Mouse (Mus musculus) c-Kit-positive CD71-negative TER-119-negative erythroid progenitor cells, embryonic 14.5 days (primary cell): ENCODE measurements around the gene B3gnt9.

Experiments used
- DNase-seq: peaks from one replicate; pipeline ENCODE4 v3.0.0-alpha.2; 2013; ENCODE audit warnings: low read depth

B3gnt9 gene

GRCm38 (mm10) chr8:105282239-105282638 is 27.3 kb upstream of the B3gnt9 start:
- no peak for DNase-seq

DNA sequence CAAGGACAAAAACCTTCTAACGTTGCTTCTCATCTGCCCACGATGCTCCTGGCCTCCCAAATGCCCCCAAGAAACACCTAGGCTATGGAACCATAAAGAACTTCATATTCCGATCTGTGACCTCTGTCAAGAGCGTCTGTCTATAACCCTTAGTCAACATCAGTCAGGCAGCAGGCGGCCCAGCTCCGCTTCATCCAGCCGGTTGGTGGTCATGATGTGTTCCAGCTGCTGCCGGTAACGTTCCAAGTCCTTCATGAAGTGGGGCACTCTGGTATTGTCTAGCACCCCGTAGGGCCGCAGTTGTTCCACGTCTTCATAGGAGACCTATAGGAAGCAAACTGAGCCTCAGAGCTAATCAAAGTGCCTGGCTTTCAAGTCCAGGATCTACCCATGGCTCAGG is 26.9 kb upstream of the B3gnt9 start:
- DNase-seq: no peak

DNA sequence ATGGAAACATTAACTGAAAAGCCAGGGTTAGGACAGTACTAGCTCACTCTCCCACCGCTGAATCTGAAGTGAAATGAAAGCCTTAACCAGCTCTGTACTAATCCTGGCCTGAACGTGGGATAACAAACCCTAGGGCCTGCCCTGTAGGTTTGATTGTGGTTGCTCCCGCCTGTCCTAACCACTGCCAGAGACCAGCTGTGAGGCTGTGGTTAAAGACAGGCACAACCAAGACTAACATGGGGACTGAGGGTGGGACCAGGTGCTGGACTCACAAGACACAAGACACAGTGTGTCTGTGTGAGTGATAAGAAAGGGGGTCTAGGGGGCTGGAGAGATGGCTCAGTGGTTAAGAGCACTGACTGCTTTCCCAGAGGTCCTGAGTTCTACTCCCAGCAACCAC is 25.6 kb upstream of the B3gnt9 start:
- no peak for DNase-seq

DNA sequence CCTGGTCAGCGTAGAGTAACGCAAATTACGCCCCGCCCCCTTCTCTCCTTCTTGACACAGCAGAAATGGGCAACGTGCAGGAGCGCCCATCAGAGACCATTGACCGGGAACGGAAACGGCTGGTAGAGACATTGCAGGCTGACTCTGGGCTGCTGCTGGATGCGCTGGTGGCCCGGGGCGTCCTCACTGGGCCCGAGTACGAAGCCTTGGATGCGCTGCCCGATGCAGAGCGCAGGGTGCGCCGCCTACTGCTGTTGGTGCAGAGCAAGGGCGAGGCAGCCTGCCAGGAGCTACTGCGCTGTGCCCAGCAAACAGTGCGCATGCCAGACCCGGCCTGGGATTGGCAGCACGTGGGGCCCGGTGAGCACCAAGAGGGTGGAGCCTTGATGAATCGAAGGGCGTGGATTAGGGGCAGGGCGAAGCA is 24.0 kb upstream of the B3gnt9 start:
- DNase-seq: no peak

DNA sequence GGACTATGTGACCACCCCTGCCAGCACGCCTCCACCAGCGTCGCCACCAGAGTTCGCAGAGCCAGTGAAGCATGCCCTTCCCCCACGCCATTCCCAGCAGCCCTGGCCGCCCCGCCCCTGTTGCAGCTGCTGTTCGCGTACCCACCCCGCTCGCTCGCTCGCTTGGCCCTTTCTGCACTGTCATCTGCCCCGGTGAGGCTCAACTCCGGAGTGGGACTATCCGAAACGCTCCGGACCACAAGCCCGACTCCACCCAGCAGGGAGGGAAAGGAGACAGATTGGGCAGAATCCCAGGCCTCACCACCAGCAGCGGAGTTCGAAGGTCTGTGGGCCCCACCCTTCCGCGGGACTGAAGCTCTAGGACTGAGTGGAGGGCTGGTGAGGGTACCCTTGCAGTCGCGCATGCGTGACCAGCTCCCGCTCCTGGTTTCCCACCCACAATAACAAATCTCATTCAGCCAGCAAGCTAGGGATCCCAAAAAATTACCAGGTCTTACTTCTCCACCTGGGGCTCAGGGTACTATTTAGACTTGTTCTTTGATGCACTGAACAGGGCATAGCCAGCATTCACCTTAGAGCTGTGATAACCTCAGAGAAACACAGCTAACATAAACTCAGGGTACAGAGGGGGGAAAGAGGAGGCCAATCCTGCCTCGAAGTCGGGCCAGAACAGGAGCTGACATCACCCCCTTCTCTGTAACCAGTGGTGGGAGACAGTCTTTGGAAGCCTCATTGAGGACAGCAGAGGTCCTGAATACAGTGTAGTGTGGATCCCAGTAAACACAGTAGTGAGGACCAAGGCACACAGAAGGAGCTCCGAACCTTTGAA is 21.6 kb upstream of the B3gnt9 start:
- DNase-seq: no peak

DNA sequence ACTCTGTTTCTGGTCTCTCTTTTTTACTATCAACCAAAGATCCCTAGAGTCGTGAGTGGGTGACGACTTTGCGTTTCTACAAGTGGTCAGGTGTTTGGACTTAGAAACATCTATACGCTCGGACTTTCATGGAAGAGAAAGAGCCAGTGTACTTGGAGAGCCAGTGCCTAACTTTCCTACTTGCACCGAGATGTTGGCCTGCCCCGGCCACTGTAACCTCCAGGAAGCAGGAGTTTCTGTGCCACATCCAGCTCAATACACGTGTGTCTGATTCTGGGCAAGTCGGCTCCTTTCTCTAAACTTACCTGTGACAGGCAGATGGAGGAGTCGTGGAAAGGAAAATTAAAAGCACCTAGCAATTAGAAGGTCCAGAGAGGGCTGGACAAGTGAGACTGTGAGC is 20.9 kb upstream of the B3gnt9 start, which contains the start of gene Nol3:
Nol3 (plus strand) TSS at position 301 of the 400 bp plus-strand sequence.
- DNase-seq: no peak

DNA sequence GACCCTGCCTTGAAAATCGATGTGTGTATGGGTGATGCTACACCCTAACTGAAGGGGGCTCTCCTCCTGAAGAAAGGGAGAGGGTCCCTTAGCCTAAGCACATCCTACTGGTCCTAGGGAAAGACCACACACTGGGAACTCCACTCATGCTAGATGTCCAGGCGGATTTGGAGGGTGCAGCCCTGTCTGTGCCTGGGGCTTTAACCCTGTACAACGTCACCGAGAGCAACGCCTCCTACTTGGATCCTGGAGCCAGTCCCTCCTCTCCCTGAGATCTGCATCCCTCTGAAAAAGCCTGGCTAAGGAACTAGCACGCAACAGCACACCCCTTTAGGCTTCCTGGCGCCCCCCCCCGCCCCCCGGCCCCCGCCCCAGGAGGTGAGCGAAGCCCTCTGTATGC is 20.4 kb upstream of the B3gnt9 start:
- no peak for DNase-seq

DNA sequence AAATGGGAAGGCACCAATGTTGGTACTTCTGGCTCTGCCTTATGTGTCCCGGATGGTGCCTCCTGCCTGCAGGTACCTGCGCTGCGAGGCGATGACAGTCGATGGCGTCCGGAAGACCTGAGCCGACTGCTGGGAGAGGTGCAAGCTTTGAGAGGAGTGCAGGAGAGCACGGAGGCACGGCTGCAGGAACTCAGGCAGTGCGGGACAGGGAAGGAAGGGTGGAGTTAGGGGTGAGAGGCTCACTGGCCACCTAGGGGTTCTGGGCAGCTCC is 15.9 kb upstream of the B3gnt9 start:
- no peak for DNase-seq

- no peak for DNase-seq
Measured at GRCm38 (mm10) chr8:105270101-105270915, 15.4 kb upstream of the B3gnt9 start.

DNA sequence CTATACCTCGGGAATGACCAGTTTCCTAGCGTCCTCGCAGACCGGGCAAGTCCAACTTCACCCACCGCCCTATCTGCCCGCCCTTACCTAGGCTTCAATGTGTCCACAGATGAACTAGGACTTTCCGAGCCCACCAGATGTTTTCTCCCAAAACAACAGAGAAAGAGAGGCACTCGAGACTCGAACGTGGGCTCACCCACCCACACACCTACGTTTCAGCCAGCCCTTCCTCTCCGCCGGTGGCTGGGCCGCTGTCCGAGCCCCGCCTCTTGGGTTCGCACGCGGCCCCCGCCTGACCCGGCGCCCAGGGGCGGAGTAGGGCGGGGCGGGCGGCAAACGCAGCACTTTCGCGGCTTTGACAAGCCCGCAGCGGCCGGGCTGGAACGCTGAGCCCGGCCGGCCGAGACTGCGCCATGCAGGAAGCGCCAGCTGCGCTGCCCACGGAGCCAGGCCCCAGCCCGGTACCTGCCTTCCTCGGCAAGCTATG is 14.6 kb upstream of the B3gnt9 start, which contains the start of gene Hsf4:
Hsf4 (plus strand) TSS at position 341 of the 487 bp plus-strand sequence.
- DNase-seq: no peak

DNA sequence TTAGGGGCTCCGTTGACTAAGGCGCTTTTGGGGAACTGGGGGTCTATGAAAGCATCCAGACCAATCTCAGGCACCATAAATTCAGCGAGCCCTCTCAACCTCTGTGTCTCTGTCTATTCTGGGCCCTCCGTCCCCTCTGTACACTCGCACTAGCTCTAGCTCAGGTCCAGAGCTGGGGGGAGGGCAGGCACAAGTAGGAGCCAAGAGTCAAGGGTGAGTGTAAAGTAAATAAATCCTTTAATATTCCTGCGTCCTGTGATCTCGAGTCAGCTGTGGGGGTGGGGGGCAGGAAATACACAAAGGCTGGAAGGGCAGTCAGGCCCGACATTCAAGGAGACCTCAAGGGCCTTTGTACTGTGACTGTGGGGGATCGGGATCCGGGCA is 14.1 kb upstream of the B3gnt9 start:
- no peak for DNase-seq

GRCm38 (mm10) chr8:105268342-105269074 is 13.6 kb upstream of the B3gnt9 start:
- DNase-seq: no peak

DNA sequence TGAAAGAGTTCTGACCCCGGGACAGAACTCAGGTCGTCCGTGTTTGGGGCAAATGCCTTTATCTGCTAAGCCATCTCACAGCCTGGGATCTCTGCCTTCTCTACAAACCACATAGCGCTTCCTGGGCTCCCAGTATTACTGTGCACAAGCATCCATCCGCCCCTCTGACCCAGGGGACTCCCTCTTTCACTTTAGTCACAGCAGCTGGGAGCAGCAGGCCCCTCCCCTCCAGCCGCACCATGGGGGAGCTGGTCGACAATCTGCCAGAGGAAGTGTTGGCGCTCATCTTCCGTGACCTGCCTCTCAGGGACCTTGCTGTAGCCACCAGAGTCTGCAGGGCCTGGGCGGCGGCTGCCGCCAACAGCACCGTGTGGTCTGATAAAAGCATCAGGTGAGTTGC is 11.8 kb upstream of the B3gnt9 start:
- DNase-seq: no peak

GRCm38 (mm10) chr8:105265128-105265527 is 10.2 kb upstream of the B3gnt9 start:
- no peak for DNase-seq

GRCm38 (mm10) chr8:105264024-105264982 is 9.3 kb upstream of the B3gnt9 start, which contains the start of the genes Tradd and Fbxl8:
Gene Tradd (minus strand): TSS chr8:105264609.
Gene Fbxl8 (plus strand): TSS chr8:105264648.
- DNase-seq: no peak

DNA sequence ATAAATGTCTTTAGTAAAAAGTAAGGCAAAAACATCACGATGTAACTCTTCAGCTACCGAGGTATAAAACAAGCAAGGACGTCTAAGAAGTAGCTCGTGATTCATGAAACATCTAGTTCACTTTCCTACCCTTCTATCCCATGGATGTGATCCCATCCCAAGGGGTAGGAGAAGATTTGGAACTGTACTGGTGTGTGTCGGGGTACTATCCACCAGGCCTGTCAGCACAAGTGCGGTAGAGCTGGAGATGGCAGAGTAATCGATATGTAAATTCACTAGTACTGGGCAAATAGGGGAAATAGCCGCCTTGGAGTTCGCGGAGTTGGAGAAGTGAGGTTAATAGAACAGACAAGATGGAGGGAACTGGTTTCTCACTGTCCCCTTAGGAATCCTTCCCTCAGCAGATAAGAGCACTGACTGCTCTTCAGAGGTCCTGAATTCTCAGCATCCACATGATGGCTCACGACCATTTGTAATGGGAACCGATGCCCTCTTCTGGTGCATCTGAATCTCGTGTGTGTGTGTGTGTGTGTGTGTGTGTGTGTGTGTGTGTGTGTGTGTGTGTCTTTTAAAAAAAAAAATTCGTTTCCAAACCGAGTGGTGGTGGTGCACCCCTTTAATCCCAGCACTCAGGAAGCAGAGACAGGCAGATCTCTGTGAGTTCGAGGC is 8.4 kb upstream of the B3gnt9 start:
- DNase-seq: no peak

DNA sequence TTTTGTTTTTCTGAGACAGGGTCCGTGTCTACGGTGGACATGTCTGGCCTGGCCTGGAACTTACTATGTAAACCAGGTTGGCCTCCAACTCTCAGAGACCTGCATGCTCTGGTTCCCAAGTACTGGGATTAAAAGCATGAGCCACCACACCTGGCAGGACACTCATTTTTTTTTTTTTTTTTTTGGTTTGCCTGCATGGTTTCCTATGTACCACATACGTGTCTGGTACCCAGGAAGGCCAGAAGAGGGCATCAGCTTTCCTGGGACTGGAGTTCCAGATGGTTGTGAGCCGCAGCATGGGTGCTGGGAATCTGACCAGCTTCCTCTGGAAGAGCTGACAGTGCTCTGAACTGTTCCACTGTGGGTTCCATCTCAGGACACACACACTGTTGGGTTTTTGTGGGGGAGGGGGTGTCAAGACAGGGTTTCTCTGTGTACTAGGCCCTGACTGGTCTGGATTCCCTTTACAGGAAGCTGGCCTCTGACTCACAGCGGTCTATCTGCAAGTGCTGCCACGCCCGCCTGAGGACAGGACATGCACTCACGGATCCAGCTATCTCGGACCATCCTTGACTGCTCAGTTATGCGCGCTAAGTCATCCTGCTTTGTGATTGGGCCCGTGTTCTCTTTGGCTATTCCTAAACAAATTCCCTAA is 6.5 kb upstream of the B3gnt9 start:
- DNase-seq: no peak

DNA sequence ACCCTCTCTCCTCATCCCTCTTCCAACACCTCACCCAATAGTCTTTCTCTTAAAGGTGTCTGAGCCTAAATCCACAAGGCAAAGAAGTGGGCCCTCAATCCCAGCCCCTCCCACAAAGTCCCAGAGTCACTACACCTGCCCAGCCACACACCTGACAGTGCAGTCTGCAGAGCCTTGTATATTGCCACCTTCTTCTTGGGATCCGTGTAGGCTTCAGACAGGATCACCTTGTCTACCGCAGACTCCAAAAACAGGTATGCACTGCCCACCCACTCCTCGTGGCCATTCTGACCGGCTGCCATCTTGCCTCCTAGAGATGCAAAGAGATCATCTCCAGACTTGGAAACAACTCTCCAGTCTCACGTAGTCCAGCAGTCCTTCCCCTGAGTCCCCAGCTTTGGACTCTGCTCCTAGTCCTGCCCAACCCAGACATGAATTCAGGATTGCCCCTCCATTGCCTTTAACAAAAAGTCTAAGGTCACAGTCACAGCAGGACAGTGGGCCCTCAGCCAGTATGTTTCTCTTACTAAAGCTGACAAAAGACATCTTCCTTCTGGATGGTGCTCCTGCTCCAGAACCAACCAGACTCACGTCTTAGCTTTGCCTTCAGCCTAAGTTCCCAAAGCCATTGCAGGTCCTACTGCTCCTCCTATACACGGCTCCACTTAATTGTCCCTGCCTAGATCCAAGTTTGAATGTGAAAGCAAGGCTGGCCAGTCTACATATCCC is 5.6 kb upstream of the B3gnt9 start:
- no peak for DNase-seq

GRCm38 (mm10) chr8:105259721-105260320 is 4.9 kb upstream of the B3gnt9 start:
- no peak for DNase-seq
